Mouse (Mus musculus): ENCODE results near the gene Dcaf7. TPM values are rescaled to one million over a fixed set of nuclear protein-coding genes. Genes with fewer than 3 reads are reported as not detected.
"Not testable (repeated sequence)": the region's sequence is repeated elsewhere in the genome, so short reads cannot be mapped to it uniquely, and the experiment has no call there.

Gene Dcaf7
- polyA plus RNA-seq, 1 experiment from 2014 or later = 56.0 TPM

DNA sequence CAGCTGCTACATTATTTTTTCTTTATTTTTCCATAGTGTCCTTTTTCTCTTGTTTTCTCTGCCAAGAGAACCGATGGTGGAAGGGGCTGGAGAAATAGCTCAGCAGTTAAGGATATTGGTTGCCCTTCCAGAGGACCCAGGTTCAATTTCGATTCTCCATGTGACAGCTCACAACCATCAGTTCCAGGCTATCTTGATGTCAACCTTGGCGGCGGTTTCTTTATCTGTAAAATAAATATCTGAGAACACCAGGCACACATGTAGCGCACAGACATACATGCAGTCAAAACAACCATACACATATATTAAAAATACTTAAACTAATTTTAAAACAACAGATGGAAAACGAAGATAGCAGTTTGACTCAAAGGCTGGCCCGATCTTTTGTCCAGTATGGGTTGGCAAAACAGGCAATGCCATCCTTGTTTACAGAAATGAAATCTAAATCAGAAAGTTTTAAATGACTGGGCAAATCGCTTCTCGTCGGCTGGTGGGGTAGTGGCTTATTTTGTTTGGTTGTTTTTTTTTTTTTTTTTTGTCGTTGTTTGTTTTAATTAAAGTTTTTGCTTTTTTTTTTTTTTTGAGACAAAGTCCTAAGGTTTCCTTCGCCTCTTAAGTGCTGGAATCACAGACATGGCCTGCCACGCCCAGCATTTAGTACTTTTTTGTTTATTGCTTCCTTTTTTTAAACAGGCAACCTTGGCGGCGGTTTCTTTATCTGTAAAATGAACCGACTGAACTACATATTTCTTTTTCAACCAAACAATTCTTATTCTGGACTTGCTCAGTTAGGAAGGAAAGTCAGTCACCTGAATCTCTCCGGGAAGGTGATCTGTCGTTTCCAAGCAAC is 28.6 kb downstream of the Dcaf7 start:
- H3K4me1 ChIP-seq (ENCODE audit: control insufficient read depth, insufficient read depth, low read length) = 0 out of 2 replicates have a peak, but pooled peaks cover 8% of the 10 kb centered on the region

DNA sequence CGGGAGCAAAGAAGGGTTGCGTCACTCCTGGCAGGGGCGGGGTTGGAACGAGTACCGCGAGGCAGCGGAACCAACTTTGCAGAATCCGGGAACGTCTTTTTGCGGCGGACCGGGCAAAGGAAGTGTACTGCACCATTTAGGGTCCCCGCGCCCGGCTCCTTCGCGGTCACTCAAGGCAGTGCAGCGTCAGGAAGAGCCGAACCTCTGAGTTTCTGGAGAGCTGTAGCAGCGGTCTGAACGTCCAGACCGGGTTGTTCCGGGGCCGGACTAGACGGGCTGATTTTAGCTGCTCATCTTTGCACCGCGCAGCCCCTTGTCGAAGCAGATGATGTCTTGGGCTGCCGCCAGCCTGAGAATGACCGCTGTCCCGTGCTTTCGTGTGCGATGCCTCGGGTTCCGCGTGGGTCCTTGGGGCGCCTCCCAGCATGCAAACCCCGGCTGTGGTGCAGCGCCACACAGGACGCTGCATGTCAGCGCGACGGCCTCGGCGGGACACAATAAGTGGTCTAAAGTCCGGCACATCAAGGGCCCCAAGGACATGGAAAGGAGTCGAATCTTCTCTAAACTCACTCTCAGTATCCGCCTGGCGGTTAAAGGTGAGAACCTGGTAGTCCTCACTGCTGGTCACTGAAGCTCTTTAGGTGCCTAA is 29.4 kb downstream of the Dcaf7 start, which contains the start of gene Taco1:
TSS of gene Taco1 (plus strand) at position 139 of the 649 bp plus-strand sequence.
- peak within 1 kb of the TSS; percentile 74 for H3K4me3 ChIP-seq (ENCODE audit: low read depth, low read length)
- H3K36me3 ChIP-seq (ENCODE audit: control insufficient read depth, insufficient read depth, low read length) = no peaks in the 10 kb centered on the region
- H3K4me2 ChIP-seq (ENCODE audit: low read depth, low read length) = peak within 1 kb of the TSS; percentile 92
- 0 out of 2 replicates have a peak, but pooled peaks cover 8% of the 10 kb centered on the region for H3K4me1 ChIP-seq (ENCODE audit: control insufficient read depth, insufficient read depth, low read length)
- H3K27me3 ChIP-seq (replicated peaks; ENCODE audit: control insufficient read depth, insufficient read depth, low read length) = no peaks in the 10 kb centered on the region
- ATAC-seq (ENCODE audit: low read depth) (peak; percentile 99), DNase-seq (ENCODE audit: low spot score) (peak; percentile 97)
- WGBS = under 1% methylated on average over 46 of the region's 49 CpGs
- peak within 1 kb of the TSS; percentile 81 for H3K9ac ChIP-seq (ENCODE audit: low read depth, low read length)
- H3K27ac ChIP-seq (replicated peaks; ENCODE audit: low read depth, low read length) = peak within 1 kb of the TSS; percentile 80
- H3K9me3 ChIP-seq (ENCODE audit: control insufficient read depth, low read length) = no peaks in the 10 kb centered on the region

More for the DNA sequence above, 28.6 kb downstream of the Dcaf7 start:
- Histone ChIP-seq H3K27ac (replicated peaks; ENCODE audit: low read depth, low read length) (peak overlapping the region; percentile 80), H3K9me3 (ENCODE audit: control insufficient read depth, low read length) (no peaks in the 10 kb centered on the region), H3K27me3 (replicated peaks; ENCODE audit: control insufficient read depth, insufficient read depth, low read length) (no peaks in the 10 kb centered on the region), H3K36me3 (ENCODE audit: control insufficient read depth, insufficient read depth, low read length) (peaks cover under 1% of the 10 kb centered on the region; the same call in 1 of the 2 replicates), H3K4me3 (ENCODE audit: low read depth, low read length) (peak overlapping the region; percentile 74), H3K9ac (ENCODE audit: low read depth, low read length) (peak overlapping the region; percentile 81), H3K4me2 (ENCODE audit: low read depth, low read length) (peak overlapping the region; percentile 92)
- ATAC-seq (ENCODE audit: low read depth) (no peak), DNase-seq (ENCODE audit: low spot score) (no peak)
- WGBS = 41% methylated on average over 18 of the region's 18 CpGs

DNA sequence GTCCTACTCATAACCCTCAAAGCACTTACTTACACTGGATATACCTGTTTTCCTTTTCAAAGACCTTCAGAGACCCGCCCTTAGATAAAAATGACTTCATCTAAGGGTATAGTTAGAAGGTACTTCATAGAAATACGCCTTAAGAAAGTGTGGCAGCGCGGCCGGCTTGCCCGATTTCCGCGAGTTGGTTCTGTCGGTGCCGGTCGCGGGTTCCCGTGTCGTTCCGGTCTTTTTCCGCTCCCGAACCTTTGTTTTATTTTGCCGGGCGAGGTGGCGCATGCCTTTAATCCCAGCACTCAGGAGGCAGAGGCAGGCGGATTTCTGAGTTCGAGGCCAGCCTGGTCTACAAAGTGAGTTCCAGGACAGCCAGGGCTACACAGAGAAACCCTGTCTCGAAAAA is 29.9 kb downstream of the Dcaf7 start:
- 13% methylated on average over 23 of the region's 23 CpGs for WGBS
- not testable (repeated sequence) for H3K9me3 ChIP-seq (ENCODE audit: control insufficient read depth, low read length); H3K4me1 ChIP-seq (ENCODE audit: control insufficient read depth, insufficient read depth, low read length); ATAC-seq (ENCODE audit: low read depth); H3K27me3 ChIP-seq (replicated peaks; ENCODE audit: control insufficient read depth, insufficient read depth, low read length); H3K36me3 ChIP-seq (ENCODE audit: control insufficient read depth, insufficient read depth, low read length)
- peak overlapping the region; percentile 74 for H3K4me3 ChIP-seq (ENCODE audit: low read depth, low read length)
- DNase-seq (ENCODE audit: low spot score) = peak; percentile 82
- peak overlapping the region; percentile 81 for H3K9ac ChIP-seq (ENCODE audit: low read depth, low read length)
- H3K27ac ChIP-seq (replicated peaks; ENCODE audit: low read depth, low read length) = peak overlapping the region; percentile 80
- H3K4me2 ChIP-seq (ENCODE audit: low read depth, low read length) = peak overlapping the region; percentile 92

DNA sequence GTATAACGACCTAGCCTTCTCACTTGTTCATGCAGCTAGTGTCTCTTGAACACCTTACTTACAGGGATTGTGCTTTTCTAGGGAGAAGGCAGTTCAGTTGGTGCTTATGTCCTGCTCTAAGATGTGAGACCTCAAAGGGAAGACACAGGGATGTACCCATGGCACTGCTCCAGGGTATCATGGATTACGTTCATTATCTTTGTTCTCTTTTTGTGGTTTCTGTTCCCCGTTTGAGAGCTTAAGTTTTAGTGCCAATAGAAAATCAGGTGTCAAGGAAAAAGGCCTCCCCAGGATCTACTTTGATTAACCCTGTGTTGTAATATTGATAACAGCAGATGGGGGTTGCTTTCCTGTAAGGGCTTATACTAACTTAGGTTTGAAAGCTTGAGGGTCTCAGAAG is 37.1 kb downstream of the Dcaf7 start:
- DNase-seq (ENCODE audit: low spot score) (no peak), ATAC-seq (ENCODE audit: low read depth) (no peak)
- no peak overlapping the region for H3K9ac ChIP-seq (ENCODE audit: low read depth, low read length)
- 80% methylated on average over 3 of the region's 3 CpGs for WGBS
- no peaks in the 10 kb centered on the region for H3K4me1 ChIP-seq (ENCODE audit: control insufficient read depth, insufficient read depth, low read length)
- H3K4me2 ChIP-seq (ENCODE audit: low read depth, low read length) = no peak overlapping the region
- H3K36me3 ChIP-seq (ENCODE audit: control insufficient read depth, insufficient read depth, low read length) = peaks cover 27% of the 10 kb centered on the region
- H3K27ac ChIP-seq (replicated peaks; ENCODE audit: low read depth, low read length) = no peak overlapping the region
- H3K9me3 ChIP-seq (ENCODE audit: control insufficient read depth, low read length) = no peaks in the 10 kb centered on the region
- H3K4me3 ChIP-seq (ENCODE audit: low read depth, low read length) = no peak overlapping the region
- H3K27me3 ChIP-seq (replicated peaks; ENCODE audit: control insufficient read depth, insufficient read depth, low read length) = no peaks in the 10 kb centered on the region

DNA sequence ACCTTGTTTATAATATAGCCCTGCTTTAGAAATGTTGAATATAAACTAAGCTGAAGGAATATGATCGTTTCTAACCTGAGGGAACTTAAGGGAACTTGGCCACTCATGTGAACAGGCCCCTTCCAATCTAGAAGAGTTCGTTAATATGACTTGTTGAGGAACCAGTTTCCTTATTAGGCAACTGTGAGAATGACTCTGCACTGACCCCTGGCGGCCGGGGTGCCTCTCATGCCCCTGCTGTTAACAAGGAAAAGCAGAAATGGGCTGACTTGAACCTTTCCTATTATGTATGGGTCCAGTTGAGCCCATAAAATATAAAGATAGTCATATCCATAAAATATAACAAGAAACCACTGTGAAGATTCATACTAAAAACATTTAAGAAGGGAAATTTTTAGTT is 39.6 kb downstream of the Dcaf7 start:
- H3K4me3 ChIP-seq (ENCODE audit: low read depth, low read length) = no peak overlapping the region
- ATAC-seq (ENCODE audit: low read depth) (no peak), DNase-seq (ENCODE audit: low spot score) (peak; percentile 68)
- no peak overlapping the region for H3K9ac ChIP-seq (ENCODE audit: low read depth, low read length)
- WGBS = 3% methylated on average over 4 of the region's 4 CpGs
- no peak overlapping the region for H3K27ac ChIP-seq (replicated peaks; ENCODE audit: low read depth, low read length)
- peaks cover 26% of the 10 kb centered on the region for H3K36me3 ChIP-seq (ENCODE audit: control insufficient read depth, insufficient read depth, low read length)
- no peaks in the 10 kb centered on the region for H3K27me3 ChIP-seq (replicated peaks; ENCODE audit: control insufficient read depth, insufficient read depth, low read length)
- H3K4me1 ChIP-seq (ENCODE audit: control insufficient read depth, insufficient read depth, low read length) = no peaks in the 10 kb centered on the region
- H3K9me3 ChIP-seq (ENCODE audit: control insufficient read depth, low read length) = no peaks in the 10 kb centered on the region
- no peak overlapping the region for H3K4me2 ChIP-seq (ENCODE audit: low read depth, low read length)

DNA sequence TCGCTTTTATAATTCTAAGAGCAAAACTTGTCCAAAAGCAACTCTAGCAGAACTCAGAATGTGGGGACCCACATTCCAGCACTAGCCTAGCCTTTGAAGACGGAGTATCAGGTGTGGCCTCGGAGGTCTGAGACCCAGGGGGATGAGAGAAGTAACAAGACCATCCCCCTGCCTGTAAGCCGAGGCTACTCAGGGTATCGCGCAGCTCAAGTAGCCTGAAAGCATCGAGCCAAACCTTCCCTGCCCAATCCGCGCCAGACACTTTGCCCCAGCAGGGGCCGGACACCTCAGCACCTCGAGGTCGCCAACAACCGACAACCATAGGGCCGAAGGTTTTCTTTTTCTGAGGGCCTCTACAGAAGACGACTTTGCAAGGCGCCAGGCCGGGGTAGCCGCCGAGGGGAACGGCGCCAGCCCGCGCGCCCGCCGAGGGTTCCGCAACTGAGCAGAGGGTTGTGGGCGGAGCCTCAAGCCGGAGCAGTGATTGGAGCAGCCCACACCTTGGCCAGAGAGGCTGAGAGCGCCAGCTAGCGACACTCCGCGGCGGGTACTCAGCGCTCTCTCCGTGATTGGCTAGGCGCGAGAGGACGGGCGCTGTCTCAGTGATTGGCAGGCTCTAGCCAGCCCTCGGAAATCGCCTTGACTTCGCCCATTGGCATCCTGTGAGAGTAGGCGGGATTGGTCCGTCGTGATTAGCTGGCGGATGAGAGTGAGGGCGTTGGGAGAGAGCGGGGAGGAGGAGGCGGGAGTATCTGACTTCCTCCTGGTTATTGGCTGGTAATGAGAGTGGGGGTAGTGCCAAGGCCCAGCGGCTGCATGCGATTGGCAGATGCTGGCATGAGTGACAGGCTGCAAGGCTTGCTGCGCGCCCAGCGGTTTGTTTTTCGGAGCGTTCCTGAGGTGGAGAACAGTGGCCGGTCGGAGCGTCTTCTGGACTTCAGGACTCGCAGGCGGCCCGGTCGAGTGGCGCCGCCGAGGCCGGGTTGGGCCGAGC is 47.3 kb downstream of the Dcaf7 start, which contains the start of gene Map3k3:
TSS of gene Map3k3 (plus strand) at position 906 of the 994 bp plus-strand sequence.
- ATAC-seq (ENCODE audit: low read depth) = peak; percentile 99
- H3K36me3 ChIP-seq (ENCODE audit: control insufficient read depth, insufficient read depth, low read length) = no peaks in the 10 kb centered on the region
- peak within 1 kb of the TSS; percentile 93 for H3K4me3 ChIP-seq (ENCODE audit: low read depth, low read length)
- 1% methylated on average over 46 of the region's 69 CpGs for WGBS
- H3K4me2 ChIP-seq (ENCODE audit: low read depth, low read length) = peak within 1 kb of the TSS; percentile 65
- peaks cover 13% of the 10 kb centered on the region for H3K4me1 ChIP-seq (ENCODE audit: control insufficient read depth, insufficient read depth, low read length)
- H3K27ac ChIP-seq (replicated peaks; ENCODE audit: low read depth, low read length) = peak within 1 kb of the TSS; percentile 99
- H3K9ac ChIP-seq (ENCODE audit: low read depth, low read length) = peak within 1 kb of the TSS; percentile 83
- H3K27me3 ChIP-seq (replicated peaks; ENCODE audit: control insufficient read depth, insufficient read depth, low read length) = no peaks in the 10 kb centered on the region
- peak; percentile 100 for DNase-seq (ENCODE audit: low spot score)
- no peaks in the 10 kb centered on the region for H3K9me3 ChIP-seq (ENCODE audit: control insufficient read depth, low read length)

DNA sequence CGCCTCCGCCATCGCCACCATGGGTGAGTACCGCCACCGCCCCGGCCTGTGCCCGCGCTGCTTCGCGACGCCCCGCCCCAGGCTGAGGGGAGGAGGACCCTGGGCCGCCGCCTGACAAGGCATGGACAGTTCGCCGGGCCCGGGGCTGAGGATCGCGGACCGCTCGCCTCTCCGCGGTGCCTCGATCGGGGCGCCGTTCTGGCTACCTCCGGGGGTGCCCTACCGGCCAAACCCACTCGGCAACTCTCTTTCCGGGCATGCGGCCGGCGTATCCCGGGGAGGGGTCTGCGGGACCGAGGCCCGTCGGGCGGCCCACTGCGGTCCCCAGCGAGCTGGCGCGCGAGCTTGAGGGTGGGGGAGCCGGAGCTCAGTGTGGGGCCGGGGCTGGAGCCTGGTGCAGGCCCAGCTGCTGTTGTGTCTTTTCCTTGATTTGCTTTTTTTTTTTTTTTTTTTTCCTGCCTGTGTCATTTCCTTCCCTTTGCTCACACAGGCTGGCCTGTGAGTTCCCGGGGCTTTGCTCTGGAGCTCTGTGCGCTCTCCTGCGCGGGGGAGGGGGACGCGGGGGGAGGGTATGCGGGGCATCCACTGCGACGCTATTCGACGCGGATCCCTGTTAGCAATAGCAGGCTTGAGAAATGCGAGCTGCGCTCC is 48.4 kb downstream of the Dcaf7 start:
- DNase-seq (ENCODE audit: low spot score) (peak; percentile 86), ATAC-seq (ENCODE audit: low read depth) (peak; percentile 65)
- Histone ChIP-seq H3K36me3 (ENCODE audit: control insufficient read depth, insufficient read depth, low read length) (no peaks in the 10 kb centered on the region), H3K4me3 (ENCODE audit: low read depth, low read length) (peak overlapping the region; percentile 93), H3K27me3 (replicated peaks; ENCODE audit: control insufficient read depth, insufficient read depth, low read length) (no peaks in the 10 kb centered on the region), H3K4me1 (ENCODE audit: control insufficient read depth, insufficient read depth, low read length) (peaks cover 13% of the 10 kb centered on the region), H3K27ac (replicated peaks; ENCODE audit: low read depth, low read length) (peak overlapping the region; percentile 99), H3K9me3 (ENCODE audit: control insufficient read depth, low read length) (no peaks in the 10 kb centered on the region), H3K9ac (ENCODE audit: low read depth, low read length) (peak overlapping the region; percentile 83), H3K4me2 (ENCODE audit: low read depth, low read length) (peak overlapping the region; percentile 65)
- WGBS = 0% methylated on average over 27 of the region's 61 CpGs

Data from embryonic facial prominence, embryonic 14.5 days (tissue).